Mouse (Mus musculus): ENCODE data around the gene Tmem240.
"Not testable (repeated sequence)": the region's sequence is repeated elsewhere in the genome, so short reads cannot be mapped to it uniquely, and the experiment has no call there.

The Tmem240 gene

DNA sequence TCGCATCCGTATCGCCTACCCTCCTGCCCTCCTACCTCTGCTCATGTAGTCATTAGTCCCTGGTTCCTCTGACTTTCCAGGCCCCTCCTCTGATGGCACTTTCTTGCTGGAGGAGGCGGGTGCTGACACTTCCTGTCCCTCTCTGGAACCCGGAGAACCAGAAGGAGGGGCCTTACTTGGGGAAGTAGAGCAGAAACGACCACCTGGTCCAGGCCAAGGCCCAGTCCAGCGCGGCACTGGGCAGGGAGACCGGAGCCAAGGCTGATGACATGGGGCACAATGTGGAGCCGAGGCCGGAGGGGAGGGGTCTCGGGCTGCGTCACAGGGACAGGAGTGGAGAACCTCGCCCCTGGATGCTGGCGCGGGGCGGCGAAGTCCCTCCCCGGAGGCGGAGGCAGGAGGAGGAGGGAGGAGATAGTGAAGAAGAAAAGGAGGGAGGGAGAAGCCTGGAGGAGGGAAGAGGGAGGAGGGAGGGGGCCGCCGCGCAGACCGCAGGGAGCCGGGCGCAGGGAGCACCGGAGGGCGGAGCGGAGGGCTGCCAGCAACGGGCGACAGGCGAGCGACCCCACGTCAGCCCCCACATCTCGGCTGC lies at the start of gene Tmem240:
Tmem240 (plus strand) TSS at position 451 of the 592 bp plus-strand sequence.
- peak; percentile 77 for DNase-seq (ENCODE audit: low read depth, low spot score)

DNA sequence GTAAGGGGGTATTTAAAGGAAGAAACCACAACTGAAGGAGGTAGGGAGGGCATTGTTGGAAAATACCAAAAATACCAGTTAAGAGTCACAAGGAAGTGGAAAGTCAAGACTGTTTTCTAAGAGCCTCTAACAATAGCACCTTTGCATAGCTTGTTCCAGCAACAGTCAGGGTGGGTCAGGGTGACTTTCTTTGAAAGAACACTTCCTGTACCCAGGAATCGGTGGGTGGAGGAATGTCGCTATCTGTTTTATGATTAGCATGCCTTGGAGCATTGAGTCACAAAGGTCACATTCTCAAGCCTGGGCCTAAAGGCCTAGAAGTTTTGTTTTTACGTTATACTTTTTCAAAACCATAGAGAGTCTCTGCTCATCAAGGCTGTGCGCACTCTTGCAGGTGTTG lies 46.8 kb upstream of the Tmem240 start:
- not testable (repeated sequence) for DNase-seq (ENCODE audit: low read depth, low spot score)

DNA sequence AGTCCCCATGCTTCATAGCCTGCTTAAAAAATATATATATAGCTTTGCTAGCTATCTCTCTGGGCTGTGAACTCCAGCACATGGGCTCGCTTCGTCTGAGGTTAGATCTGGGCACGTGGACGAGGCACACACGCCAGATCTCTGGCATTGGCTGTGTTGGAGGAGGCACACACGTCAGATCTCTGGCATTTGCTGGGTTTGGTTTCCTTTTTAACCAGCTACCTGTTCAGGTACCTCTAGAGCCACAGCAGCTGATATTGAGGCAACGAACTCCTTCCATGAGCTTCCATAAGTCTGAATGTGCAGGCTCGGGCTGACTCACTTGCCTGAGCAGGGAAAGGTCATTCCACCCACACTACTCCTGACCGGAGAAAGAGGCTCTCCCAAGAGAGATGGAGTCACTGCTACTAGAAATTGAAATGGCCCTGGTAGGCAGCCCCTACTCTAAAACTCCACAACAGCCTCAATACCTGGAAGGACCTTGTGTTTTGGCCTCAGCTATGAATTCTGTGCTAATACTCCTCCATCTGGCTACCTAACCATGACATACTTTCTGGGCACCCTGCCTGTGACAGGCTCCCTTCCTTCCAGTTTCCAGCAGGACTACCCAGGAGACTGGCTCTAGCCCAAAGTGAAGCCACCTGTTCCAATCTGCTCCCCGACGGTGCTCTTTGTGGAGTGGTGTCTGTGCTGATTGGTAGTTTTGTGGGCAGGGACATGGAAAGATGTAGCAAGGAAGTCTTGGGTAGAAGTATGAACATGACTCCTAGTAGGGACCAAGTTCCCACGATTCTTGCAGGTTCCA lies 43.8 kb upstream of the Tmem240 start:
- DNase-seq (ENCODE audit: low read depth, low spot score), result no peak

DNA sequence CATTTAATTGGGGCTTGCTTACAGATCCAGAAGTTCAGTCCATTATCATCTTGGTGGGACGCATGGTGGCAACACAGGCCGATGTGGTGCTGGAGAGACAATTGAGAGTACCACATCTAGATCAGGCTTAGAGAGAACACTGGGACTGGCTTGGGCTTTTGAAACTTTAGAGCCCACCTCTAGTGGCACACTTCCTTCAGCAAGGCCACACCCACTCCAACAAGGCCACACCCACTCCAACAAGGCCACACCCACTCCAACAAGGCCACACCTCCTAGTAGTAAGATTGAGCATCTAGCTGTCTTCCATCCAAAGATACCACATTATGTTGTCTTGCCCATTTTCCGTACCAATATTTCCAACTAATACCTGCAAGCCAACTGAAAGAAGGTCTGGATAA lies 42.2 kb upstream of the Tmem240 start:
- DNase-seq (ENCODE audit: low read depth, low spot score), result no peak

DNA sequence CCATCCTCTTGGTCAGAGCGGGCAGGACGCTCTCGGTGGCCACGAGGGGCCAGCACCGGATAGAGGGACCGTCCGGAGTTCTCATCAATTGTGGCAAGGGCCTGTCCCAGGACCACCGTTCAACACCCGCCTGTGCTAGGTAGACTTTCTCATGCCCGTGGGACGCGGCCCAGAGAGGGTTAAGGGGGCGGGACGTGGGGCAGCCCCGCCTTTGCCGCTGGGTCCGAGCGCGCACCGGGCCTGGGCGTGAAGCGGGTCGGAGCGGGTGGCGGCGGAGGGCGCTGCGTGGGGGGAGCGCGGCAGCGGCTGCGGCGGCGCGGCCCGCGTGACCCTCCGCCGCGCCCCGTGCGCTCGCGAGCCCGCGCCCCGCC lies 40.5 kb upstream of the Tmem240 start, which contains the start of gene Fndc10:
Fndc10 (plus strand) TSS at position 232 of the 371 bp plus-strand sequence.
- no peak for DNase-seq (ENCODE audit: low read depth, low spot score)

DNA sequence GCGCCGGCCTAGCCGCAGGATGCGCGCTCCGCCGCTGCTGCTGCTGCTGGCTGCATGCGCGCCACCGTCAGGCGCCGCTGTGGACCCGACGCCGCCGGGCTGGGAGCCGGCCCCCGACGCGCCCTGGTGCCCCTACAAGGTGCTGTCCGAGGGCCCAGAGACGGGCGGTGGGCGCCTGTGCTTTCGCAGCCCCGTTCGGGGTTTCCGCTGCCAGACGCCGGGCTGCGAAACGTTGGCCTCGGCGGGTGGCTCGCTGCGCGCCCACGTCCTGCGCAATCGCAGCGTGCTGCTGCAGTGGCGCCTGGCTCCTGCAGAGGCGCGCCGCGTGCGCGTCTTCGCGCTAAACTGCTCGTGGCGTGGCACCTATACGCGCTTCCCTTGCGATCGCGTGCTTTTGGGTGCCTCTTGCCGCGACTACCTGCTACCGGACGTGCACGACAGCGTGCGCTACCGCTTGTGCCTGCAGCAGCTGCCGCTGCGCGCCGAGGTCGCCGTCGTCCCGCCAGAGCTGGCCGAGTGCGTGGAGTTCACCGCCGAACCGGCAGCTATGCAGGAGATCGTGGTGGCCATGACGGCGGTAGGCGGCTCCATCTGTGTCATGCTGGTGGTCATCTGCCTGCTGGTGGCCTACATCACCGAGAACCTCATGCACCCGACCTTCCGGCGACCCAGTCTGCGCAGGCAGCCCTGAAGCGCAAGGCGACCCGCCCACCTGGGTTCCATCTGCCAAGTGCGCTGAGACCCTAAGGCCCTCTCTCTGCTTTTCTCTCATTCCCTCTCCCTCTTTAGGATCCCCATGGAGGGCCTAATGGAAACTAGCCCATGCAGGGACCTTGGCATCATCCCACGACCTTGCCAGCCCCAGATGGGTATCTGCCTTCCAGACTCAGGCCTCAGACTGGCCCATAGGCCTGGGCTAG lies 39.9 kb upstream of the Tmem240 start:
- DNase-seq (ENCODE audit: low read depth, low spot score), result no peak

DNA sequence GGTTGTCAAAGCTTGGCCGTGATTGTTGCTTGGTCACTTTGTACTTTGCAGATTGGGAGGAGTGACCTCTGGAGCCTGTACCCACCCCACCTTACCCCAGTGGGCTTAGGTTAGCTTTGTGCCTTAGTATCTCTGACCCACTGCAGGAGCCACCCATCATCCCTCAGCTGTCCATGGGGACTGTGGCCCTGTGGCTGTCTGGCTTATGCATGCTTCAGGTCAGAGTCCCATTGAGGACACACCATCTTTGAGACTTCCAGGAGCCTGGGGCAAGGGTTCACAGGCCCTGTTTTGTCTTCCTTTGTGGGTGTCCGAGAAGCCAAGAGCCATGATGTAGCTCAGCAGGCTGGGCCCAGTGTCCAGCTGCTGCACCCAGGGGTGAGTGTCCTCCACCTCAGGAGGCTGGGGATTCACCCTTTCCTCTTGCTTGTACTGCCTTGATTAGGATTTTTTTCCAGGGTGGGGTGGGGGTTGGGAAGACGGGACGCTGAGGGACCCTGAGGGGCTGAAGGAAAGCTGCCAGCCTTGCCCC lies 39.0 kb upstream of the Tmem240 start:
- DNase-seq (ENCODE audit: low read depth, low spot score), result no peak

DNA sequence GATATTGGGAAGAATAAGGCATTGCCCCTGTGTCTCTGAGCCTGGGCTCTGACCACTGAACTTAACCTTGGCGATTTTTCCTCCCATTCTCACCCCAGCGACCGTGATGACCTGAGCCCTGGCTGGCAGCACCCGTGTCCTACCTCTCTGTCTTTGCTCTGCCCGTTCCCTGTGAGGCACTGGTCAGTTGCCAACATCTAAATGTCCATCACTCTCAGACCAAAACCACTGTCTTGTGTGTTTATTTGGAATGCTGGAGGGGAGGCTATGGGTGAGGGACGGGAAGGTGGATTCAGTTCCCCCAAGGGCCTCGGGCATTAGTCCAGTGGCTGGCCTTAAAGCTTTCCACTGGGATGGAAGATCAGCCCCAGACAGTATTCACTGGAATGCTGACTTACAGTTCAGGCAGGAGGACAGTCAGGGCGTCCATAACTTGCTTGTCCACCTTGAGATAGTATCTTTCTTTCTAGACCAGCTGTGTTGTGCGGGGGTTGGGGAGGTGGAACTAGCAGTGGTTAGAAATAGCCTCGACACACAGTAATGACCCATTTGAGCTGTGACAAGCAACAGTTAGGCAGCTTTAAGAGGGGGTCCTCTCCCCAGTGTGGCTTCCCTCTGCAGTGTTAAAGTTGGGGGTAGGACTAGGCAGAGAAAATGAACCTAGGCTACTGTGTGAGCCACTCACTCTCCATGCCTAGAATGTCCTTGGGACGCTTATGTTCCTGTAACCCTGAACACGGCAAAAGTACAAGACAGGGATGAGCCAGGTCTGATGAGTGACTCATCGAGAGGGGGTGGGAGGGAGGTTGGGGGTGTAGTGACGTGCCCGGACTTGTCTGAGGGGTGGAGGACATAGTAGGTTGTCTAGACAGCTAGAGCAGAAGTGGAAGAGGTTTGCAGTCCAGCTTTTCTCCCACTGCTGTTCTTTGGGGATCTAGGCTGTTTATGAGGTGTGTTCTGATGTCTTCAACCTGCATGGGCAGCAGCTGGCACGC lies 38.0 kb upstream of the Tmem240 start:
- no peak for DNase-seq (ENCODE audit: low read depth, low spot score)

DNA sequence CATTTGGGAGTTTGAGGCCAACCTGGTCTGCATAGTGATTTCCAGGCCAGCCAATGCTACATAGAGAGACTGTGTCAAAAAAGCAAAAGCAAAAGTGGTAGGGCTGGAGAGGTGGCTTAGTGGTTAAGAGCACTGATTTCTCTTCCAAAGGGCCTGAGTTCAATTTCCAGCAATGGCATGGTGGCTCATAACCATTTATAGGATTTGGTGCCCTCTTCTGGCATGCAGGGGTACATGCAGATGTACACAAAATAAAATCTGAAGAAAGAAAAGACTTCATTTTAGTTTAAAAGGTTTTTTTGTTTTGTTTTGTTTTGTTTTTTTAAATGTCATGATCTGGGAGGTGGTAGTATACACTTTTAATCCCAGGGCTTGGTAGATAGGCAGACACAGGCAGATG lies 34.2 kb upstream of the Tmem240 start:
- no peak for DNase-seq (ENCODE audit: low read depth, low spot score)

DNA sequence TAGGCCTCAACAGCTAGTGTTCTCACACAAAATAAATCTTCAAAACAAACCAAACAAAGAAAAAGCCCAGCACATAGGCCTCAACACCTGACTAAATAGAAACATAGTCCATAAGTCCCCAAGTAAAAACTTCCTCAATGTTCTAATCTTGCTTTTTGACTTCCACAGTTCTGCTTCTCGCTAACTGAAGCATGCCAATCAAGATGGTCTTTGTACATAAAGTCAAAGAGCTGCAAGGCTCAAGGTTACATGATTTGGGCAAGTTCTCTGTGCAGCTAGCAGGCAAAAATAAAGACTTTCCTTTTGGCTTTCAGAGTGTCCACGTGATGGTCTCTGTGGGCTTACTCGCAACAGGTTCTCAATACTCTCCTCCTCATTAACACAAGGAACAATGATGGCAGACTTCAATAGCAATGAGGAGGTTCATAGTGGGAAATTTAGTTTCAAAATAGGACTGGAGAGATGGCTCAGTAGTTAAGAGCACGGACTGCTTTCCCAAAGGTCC lies 31.1 kb upstream of the Tmem240 start:
- no peak for DNase-seq (ENCODE audit: low read depth, low spot score)

DNA sequence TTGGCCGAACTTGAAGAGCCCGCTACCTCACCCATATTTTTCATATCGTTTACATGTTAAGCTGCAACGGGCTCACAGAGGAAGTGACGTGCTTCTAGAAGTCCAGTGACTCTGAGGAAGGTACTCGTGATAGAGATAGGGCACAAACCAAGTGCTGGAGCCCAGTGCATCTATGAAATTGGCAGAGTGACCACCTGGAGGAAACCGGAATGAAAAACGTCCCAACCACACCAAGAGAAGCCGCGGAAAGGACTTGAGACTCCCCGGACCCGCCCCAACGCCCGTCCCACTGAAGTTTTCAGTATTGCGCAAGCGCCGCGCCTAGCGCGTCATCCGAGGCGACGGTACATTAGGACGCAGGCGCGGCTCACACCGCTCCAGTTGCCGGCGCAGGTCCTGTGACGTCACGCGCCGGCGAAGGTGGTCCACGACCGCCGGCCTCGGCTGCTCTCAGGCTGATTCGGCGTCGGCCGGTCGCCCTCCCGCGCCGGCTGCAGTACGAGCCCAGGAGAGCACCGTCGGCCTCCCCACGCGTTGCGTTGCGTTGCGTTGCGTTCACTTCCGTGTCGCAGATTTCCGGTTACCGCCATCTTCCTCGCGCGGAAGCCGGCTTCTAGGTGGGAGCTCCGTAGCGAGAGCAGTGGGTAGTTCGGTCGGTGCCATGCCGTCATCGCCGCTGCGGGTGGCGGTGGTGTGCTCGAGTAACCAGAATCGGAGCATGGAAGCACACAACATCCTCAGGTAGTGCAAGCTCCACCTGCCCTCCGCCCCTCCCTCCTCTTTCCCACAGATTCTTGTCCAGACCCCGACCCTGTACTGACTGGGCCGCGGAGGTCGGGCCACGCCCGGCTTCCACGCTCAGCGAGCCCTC lies 29.6 kb upstream of the Tmem240 start, which contains the start of gene Ssu72:
Ssu72 (plus strand) TSS at position 80 of the 871 bp plus-strand sequence.
- peak; percentile 93 for DNase-seq (ENCODE audit: low read depth, low spot score)

DNA sequence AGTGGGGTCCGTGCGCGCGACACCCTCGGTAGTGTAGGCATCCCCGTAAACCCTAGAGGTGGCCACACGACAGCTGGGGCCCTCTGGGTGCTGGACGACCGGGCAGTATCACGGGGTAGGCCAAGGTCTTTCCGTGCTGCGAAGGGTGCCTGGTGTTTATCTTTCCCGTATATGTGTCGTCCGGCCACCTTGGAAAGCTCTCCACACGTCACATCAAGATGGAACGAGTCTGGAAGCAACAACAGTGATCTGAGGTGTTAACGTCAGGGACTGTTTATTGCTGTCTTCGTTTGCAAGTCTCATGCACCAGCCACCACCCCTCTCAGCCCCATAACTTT lies 29.0 kb upstream of the Tmem240 start:
- DNase-seq (ENCODE audit: low read depth, low spot score), result no peak

DNA sequence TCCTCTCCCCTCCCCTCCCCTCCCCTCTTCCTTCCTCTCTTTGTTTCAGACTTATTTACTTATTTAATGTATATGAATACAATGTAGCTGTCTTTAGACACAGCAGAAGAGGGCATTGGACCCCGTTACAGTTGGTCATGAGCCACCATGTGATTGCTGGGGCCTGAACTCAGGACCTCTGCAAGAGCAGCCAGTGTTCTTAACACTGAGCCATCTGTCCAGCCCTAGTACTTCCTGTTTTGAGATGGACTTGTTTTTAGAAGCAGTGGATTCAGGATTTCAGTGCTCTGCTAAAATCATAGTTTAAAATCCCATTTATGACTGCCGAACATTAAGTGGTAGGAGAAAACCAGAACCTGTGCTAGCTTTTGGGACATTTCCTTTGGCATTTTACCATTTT lies 26.0 kb upstream of the Tmem240 start:
- DNase-seq (ENCODE audit: low read depth, low spot score), result no peak

DNA sequence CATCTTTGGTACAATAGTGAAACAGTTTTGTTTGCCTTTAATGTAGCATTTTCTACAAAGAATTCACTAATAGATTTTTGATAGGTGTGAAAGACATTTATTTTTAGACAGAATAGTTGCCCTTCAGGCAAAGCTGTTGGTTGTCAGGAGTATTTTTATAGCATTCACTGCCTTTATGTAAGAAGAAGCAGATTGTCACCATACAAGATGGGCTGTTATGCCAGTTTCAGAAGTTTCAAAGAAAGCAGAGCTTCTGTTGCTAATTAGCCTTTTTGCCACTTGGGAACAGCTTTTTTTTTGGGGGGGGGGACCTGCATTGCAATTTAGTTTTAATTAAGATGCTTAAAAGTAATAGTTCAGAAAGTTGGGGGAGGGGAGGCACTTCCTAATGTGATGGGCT lies 25.6 kb upstream of the Tmem240 start:
- no peak for DNase-seq (ENCODE audit: low read depth, low spot score)

DNA sequence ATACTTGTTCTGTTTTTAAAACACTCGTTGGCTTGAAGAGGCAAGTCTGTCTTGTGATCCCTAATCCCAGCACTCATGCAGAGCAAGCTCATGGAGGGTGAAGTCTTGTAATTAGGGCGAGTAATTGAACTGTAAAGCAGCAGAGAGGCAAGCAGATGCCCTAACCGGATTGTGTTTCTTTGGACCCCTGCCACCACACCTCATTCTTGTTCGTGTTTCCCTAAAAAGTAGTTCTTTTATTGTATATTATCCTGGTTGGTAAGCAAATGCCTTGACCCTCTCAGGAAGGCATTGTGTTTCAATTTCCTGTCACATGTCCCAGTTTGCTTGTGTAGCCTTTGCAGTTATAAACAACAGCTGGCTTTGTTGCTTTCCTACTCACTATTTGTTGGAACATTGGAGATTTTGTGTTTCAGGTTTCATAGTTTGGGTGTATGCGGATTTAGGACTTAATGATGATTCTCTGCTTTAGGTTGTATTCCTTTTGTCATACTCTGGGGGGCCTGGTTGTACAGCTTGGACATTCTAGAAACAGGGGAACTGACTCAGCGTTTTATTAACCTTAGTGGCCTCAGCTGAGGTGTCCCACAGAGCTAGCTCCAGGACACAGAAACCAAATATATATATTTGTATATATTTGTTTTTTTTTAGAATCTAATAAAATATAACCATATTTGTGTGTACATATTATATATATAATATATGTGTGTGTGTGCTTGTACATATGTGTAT lies 23.9 kb upstream of the Tmem240 start:
- no peak for DNase-seq (ENCODE audit: low read depth, low spot score)

DNA sequence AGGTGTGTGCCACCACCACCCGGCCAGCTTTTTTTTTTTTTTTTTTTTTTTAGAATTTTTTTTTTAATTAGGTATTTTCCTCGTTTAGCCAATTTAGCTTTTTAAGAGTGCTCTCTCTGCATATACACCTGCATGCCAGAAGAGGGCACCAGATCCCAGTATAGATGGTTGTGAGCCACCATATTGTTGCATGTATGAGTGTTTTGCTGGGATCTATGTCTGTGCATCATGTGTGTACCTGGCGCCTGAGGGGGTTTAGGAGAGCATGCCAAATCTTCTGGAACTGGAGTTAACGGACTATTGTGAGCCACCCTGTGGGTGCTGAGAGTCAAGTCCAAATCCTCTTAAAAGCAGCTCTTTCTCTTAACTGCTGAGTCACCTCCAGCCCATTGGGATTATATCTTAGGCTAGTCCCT lies 12.9 kb upstream of the Tmem240 start:
- no peak for DNase-seq (ENCODE audit: low read depth, low spot score)

DNA sequence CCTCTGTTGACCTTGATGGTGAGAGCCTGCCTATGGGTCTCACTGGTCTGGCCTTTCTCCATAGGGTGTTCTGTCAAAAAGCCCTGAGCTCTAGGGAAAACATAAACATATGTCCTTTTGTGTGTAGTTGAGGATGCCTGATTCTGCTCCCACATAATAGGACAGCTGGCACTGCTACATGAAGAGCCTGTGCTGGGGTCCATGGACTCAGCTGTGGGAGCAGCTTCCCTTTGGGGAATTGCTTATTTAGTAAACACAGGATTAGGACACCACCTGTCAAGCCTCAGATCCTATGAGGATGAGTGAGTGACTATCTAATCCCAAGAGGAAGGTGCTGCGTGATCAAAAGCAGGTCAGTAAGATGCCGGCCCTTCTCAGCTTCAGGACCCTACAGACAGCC lies 6.6 kb upstream of the Tmem240 start:
- DNase-seq (ENCODE audit: low read depth, low spot score), result no peak

DNA sequence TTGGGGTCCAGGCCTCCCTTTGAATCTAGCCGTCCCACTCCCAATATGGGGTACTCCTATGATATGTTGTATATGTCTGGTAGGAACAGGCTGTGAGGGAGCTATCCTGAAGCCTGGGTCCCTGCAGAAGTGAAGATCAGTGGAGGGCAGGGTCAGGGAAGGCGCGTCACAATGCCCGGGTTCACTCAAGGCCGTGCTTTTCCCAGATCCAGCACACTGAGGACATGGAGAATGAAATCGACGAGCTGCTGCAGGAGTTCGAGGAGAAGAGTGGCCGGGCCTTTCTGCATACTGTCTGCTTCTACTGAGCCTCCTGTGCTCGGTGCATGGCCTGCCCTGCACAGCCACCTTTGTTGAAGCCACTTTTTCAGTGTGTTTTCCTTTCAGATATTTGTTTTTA lies 1.3 kb upstream of the Tmem240 start:
- DNase-seq (ENCODE audit: low read depth, low spot score), result no peak

All from skeletal muscle tissue, adult 2 months (tissue).